Mouse (Mus musculus) hindbrain, embryonic 12.5 days (tissue): ENCODE results near the gene Slx4ip. TPM values are rescaled to one million over a fixed set of nuclear protein-coding genes. Genes with fewer than 3 reads are reported as not detected.

Experiments
- ATAC-seq: fragments of 200-750 bp; cut with Nextera tagmentation; 2 replicates; pipeline ENCODE4 v1.8.0; 2017; ENCODE audit warnings: moderate TSS enrichment; ENCODE audit not compliant: low FRiP score
- H3K27ac ChIP-seq: fragments of 300-500 bp; sonication (generic); 2 replicates; pipeline ENCODE4 v1.5.1; 2016; ENCODE audit warnings: mild to moderate bottlenecking
- H3K27me3 ChIP-seq: fragments of 300-500 bp; sonication (generic); 2 replicates; pipeline ENCODE4 v1.6.1; 2016; ENCODE audit warnings: mild to moderate bottlenecking
- H3K36me3 ChIP-seq: fragments of 300-500 bp; sonication (generic); 2 replicates; pipeline ENCODE4 v1.6.1; 2016; ENCODE audit warnings: mild to moderate bottlenecking
- H3K4me1 ChIP-seq: fragments of 300-500 bp; sonication (generic); 2 replicates; pipeline ENCODE4 v1.6.1; 2016
- H3K4me2 ChIP-seq: fragments of 300-500 bp; sonication (generic); replicated peaks from 2 replicates; pipeline ENCODE4 v1.6.1; 2016; ENCODE audit warnings: mild to moderate bottlenecking
- H3K4me3 ChIP-seq: fragments of 300-500 bp; sonication (generic); 2 replicates; pipeline ENCODE4 v1.5.1; 2016; ENCODE audit warnings: mild to moderate bottlenecking
- H3K9ac ChIP-seq: fragments of 300-500 bp; sonication (generic); 2 replicates; pipeline ENCODE4 v1.6.1; 2016; ENCODE audit warnings: mild to moderate bottlenecking, moderate library complexity
- H3K9me3 ChIP-seq: fragments of 300-500 bp; sonication (generic); replicated peaks from 2 replicates; pipeline ENCODE4 v1.6.1; 2016; ENCODE audit warnings: mild to moderate bottlenecking
- WGBS: fragments of 180-500 bp; shearing (Covaris S2); methylation state at CpG from one replicate; pipeline ENCODE4 v1.1.7; 2016; 5-methylcytosine and 5-hydroxymethylcytosine counted together
- polyA plus RNA-seq: library from polyadenylated mRNA; unstranded; fragments of >200 nt; fragmentation: Nextera tagmentation; extraction: Ambion mirVana; gene quantifications from 2 replicates; pipeline ENCODE4 v1.2.1, GENCODE M21; 2016

The Slx4ip gene
- polyA plus RNA-seq, 1 experiment from 2014 or later, result 11.8 TPM

- Histone ChIP-seq H3K4me1 (0 out of 2 replicates have a peak, but pooled peaks cover 2% of the 10 kb centered on the region), H3K9me3 (no peaks in the 10 kb centered on the region), H3K27me3 (no peaks in the 10 kb centered on the region), H3K4me2 (no peak overlapping the region), H3K4me3 (no peak overlapping the region), H3K9ac (no peak overlapping the region), H3K36me3 (no peaks in the 10 kb centered on the region), H3K27ac (no peak overlapping the region)
- no peak for ATAC-seq
- WGBS, result 84% methylated on average over 9 of the region's 9 CpGs
Observed at GRCm38 (mm10) chr2:136955726-136956571, 64.9 kb downstream of the Slx4ip start.

- Histone ChIP-seq H3K9ac (no peak overlapping the region), H3K9me3 (no peaks in the 10 kb centered on the region), H3K4me1 (0 out of 2 replicates have a peak, but pooled peaks cover 2% of the 10 kb centered on the region), H3K27ac (no peak overlapping the region), H3K4me2 (no peak overlapping the region), H3K36me3 (no peaks in the 10 kb centered on the region), H3K27me3 (no peaks in the 10 kb centered on the region), H3K4me3 (no peak overlapping the region)
- ATAC-seq, result no peak
- 91% methylated on average over 3 of the region's 3 CpGs for WGBS
Observed at GRCm38 (mm10) chr2:136958697-136959096, 67.7 kb downstream of the Slx4ip start.

DNA sequence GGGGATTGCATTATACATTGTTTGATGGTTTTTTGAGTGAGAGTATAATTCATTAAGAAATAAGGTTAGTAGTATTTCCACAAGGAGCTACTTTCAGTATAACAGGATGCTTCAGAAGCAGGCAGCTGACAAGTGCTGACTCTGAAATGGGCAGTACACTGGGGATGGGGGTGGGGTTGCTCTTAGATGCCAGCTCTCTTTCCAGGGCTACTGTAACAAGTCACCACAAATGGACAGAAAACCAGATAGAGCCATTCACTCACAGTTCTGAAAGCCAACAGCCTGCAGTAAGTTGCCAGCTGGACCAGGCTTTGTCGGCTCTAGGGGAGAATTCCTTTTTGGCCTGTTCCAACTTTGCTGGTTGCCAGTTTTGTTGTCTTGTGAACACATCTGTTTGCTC lies 84.8 kb downstream of the Slx4ip start:
- no peaks in the 10 kb centered on the region for H3K27me3 ChIP-seq
- no peak overlapping the region for H3K4me2 ChIP-seq
- H3K9ac ChIP-seq, result no peak overlapping the region
- ATAC-seq, result no peak
- peaks cover 1% of the 10 kb centered on the region; the same call in 1 of the 2 replicates for H3K4me1 ChIP-seq
- no peaks in the 10 kb centered on the region for H3K36me3 ChIP-seq
- no peak overlapping the region for H3K27ac ChIP-seq
- no peaks in the 10 kb centered on the region for H3K9me3 ChIP-seq
- no peak overlapping the region for H3K4me3 ChIP-seq
- WGBS, result 79% methylated on average over 1 of the region's 1 CpGs

- Histone ChIP-seq H3K27me3 (no peaks in the 10 kb centered on the region), H3K9me3 (no peaks in the 10 kb centered on the region), H3K27ac (no peak overlapping the region), H3K9ac (no peak overlapping the region), H3K36me3 (no peaks in the 10 kb centered on the region), H3K4me3 (no peak overlapping the region), H3K4me1 (peaks cover 6% of the 10 kb centered on the region), H3K4me2 (no peak overlapping the region)
- ATAC-seq, result no peak
- WGBS, result 91% methylated on average over 6 of the region's 6 CpGs
Observed at GRCm38 (mm10) chr2:136979056-136979772, 88.2 kb downstream of the Slx4ip start.

DNA sequence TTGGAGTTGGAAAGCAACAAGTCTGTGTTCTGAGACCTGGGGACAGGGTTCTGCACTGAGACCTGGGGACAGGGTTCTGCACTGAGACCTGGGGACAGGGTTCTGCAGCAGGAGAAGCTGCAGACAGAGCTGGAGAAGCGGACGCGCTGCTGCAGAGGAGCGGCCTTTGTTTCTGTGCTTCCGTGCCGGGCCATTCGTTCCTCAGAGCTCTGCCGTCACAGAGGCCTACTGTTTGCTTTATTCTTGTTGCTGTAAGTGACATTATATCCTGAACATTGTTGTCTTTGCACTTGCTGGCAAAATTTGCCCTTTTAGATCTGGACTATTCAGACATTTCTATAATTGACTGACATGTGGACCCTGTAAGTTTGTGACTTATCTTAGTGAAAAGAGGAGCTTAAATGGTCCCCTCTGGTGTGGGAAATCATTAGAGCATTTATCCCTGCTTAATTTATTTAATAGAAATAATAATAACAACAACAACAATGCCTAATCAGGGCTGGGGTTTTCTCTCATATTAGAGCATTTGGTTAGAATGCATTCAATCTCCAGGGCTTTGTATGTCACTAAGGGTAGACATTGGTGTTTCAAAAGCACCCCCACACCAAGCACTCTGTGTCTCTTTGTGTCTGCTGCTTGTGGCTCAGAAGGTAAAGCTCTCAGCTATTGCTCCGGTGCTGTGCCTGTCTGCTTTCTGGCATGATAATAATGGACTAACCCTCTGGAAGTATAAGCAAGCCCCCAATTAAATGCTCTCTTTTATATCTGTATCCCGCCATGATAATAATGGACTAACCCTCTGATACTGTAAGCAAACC lies 90.3 kb downstream of the Slx4ip start:
- 34% methylated on average over 10 of the region's 10 CpGs for WGBS
- H3K27me3 ChIP-seq, result no peaks in the 10 kb centered on the region
- H3K4me1 ChIP-seq, result peaks cover 6% of the 10 kb centered on the region
- H3K9me3 ChIP-seq, result no peaks in the 10 kb centered on the region
- H3K27ac ChIP-seq, result peak overlapping the region; percentile 40; the same call in 1 of the 2 replicates
- H3K4me3 ChIP-seq, result no peak overlapping the region
- no peak overlapping the region for H3K9ac ChIP-seq
- no peaks in the 10 kb centered on the region for H3K36me3 ChIP-seq
- peak; percentile 55 for ATAC-seq
- no peak overlapping the region for H3K4me2 ChIP-seq

DNA sequence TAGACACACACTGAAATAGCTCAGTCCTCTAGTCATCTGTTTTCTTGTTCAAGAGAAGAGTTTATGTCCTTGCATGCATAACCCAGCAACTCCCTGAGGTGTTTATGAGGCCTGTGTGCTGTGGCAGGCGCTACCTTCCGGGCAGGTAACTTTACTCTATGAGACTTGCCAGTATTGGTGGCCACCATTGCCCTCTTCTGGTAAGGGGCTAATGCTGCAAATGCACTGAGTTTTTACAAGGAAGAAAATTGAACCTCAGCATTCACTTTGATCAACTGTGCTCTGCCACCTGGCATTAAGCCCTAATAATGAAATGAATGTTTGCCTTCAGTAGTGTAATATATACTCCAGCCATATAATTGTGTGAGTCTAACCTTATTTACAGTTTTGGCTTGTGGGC lies 92.9 kb downstream of the Slx4ip start:
- no peak overlapping the region for H3K4me2 ChIP-seq
- no peak overlapping the region for H3K9ac ChIP-seq
- ATAC-seq, result no peak
- no peak overlapping the region for H3K4me3 ChIP-seq
- H3K36me3 ChIP-seq, result no peaks in the 10 kb centered on the region
- no peaks in the 10 kb centered on the region for H3K27me3 ChIP-seq
- no peak overlapping the region for H3K27ac ChIP-seq
- H3K9me3 ChIP-seq, result no peaks in the 10 kb centered on the region
- 84% methylated on average over 2 of the region's 2 CpGs for WGBS
- H3K4me1 ChIP-seq, result peaks cover 6% of the 10 kb centered on the region

- Histone ChIP-seq H3K36me3 (no peaks in the 10 kb centered on the region), H3K27ac (no peak overlapping the region), H3K9ac (no peak overlapping the region), H3K4me2 (no peak overlapping the region), H3K4me3 (no peak overlapping the region), H3K4me1 (peaks cover under 1% of the 10 kb centered on the region), H3K27me3 (no peaks in the 10 kb centered on the region), H3K9me3 (no peaks in the 10 kb centered on the region)
- no peak for ATAC-seq
- WGBS, result 81% methylated on average over 6 of the region's 6 CpGs
Observed at GRCm38 (mm10) chr2:136985998-136986730, 95.1 kb downstream of the Slx4ip start.

GRCm38 (mm10) chr2:136993116-136993515 lies 102.1 kb downstream of the Slx4ip start:
- Histone ChIP-seq H3K9me3 (no peaks in the 10 kb centered on the region), H3K4me2 (no peak overlapping the region), H3K27me3 (no peaks in the 10 kb centered on the region), H3K4me1 (no peaks in the 10 kb centered on the region), H3K4me3 (no peak overlapping the region), H3K27ac (no peak overlapping the region), H3K36me3 (no peaks in the 10 kb centered on the region), H3K9ac (no peak overlapping the region)
- WGBS, result 97% methylated on average over 3 of the region's 3 CpGs
- no peak for ATAC-seq

DNA sequence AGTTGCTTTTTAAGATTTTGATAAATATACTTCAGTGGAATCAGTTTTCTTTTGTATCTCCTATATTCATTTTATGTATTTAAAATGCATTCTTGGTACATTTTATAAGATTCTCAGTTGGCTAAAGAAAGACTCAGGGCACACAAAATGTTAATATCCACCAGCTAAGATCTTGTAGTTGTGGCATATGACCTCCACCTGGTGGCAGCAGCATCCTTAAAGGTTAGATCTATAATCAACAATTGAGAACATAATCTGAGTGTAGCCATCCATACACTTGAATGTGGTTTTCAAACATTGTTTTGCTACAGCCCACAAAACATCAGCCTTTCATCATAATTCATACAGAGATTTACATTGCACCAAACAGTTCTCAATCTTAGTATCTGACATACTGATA lies 106.1 kb downstream of the Slx4ip start:
- ATAC-seq, result no peak

DNA sequence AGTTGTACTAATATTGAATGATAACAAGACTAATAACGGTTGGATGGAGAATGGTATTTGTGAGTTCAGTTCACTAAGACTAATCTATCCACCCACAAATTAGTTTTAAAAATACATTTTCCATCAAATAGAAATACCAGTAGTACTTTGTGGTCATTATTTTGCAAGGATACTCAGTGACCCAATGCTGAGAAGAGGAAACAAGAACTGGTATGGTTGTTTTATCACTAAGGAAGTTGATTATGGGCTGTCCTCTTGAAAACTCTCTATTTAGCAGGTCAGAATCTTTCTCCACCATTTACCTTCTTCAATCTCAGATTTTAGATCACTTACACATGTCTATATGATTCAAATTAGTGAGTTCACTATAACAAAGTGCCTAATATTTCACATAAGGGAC lies 111.0 kb downstream of the Slx4ip start:
- no peak for ATAC-seq
- 100% methylated on average over 1 of the region's 1 CpGs for WGBS
- H3K9ac ChIP-seq, result no peak overlapping the region

More for the DNA sequence above, 106.1 kb downstream of the Slx4ip start:
- Histone ChIP-seq H3K36me3 (no peaks in the 10 kb centered on the region), H3K27ac (no peak overlapping the region), H3K4me1 (no peaks in the 10 kb centered on the region), H3K4me3 (no peak overlapping the region), H3K9me3 (no peaks in the 10 kb centered on the region), H3K27me3 (no peaks in the 10 kb centered on the region), H3K4me2 (no peak overlapping the region), H3K9ac (no peak overlapping the region)

DNA sequence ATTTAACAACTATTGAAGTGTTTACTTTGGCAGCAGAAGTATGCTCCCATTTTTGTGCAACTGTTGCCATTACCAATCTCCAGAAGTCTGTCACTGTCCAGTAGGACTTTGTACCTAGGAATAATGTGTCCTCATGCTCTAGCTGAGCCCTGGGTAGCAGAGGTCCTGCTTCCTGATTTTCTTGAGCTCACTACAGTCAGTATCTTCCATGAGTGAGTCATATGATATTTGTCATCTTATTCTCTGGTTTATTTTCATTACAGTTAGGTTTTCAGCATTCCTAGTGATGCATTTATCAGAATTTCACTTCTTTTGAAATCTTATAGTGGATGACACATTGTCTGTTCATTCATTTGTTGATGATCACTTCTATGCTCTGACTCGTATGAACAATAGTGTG lies 115.6 kb downstream of the Slx4ip start:
- Histone ChIP-seq H3K9ac (no peak overlapping the region), H3K27ac (no peak overlapping the region), H3K4me1 (no peaks in the 10 kb centered on the region), H3K4me3 (no peak overlapping the region), H3K36me3 (no peaks in the 10 kb centered on the region), H3K27me3 (no peaks in the 10 kb centered on the region), H3K9me3 (no peaks in the 10 kb centered on the region), H3K4me2 (no peak overlapping the region)
- no peak for ATAC-seq
- WGBS, result 64% methylated on average over 1 of the region's 1 CpGs

More for the DNA sequence above, 111.0 kb downstream of the Slx4ip start:
- Histone ChIP-seq H3K9me3 (no peaks in the 10 kb centered on the region), H3K27me3 (no peaks in the 10 kb centered on the region), H3K36me3 (no peaks in the 10 kb centered on the region), H3K27ac (no peak overlapping the region), H3K4me3 (no peak overlapping the region), H3K4me2 (no peak overlapping the region), H3K4me1 (no peaks in the 10 kb centered on the region)
